Comparison of ENCODE assay signal across 19 mouse cellular contexts in the genomic region with DNA sequence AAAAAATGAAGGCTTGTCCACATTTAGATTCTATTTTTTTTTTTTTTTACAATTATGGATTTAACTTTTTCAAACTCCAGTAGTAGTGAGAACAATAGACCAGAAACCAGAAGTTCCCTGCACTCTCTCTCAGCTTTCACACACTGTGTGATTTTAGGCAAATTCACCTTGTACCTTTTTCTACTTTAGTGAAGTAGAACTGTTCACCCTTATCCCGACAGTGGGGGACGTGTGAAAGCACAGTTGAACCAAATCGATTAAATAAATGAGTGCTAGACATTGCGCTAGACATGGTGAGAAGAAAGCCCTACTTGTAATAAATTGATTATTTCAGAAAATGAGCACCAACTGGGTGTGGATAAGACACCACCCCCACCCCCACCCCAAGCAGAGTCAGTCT.
DNase-seq lines count a peak whose midpoint lies in the region; ATAC-seq lines count a peak whose summit lies in the region.
"Had no signal": no experiment of that assay in that cellular context is flagged by ENCODE, and none has a peak within 500 bp of the region (broad histone marks: within the 10 kb centered on the region; RNA-seq: fewer than 3 reads in every experiment).

No protein-coding gene starts in this region.

- peak; percentile 70 to 76 for DNase-seq in spleen, postnatal 36 days (ENCODE audit: low spot score in 2 of 2)
- no peak for DNase-seq in spleen, adult 18-20 months
- peak; percentile 67 for DNase-seq in A20 (ENCODE audit: low read depth, low spot score)
- DNase-seq in B cell, adult 2 months = peak; percentile 52 to 58
- no peak for DNase-seq in lung, postnatal 14 days
- DNase-seq in ovary, postnatal 14 days (ENCODE audit: low spot score) = no peak
- DNase-seq in cerebellum, postnatal 4 days (ENCODE audit: low spot score in 2 of 2) = no peak
- DNase-seq: adrenal gland, adult 2 months; adrenal gland, postnatal 14 days; adrenal gland, postnatal 36 days; cerebellum, adult 11-12 months; cerebellum, adult 2 months; cerebellum, adult 9-10 months; cerebellum, postnatal 10 days; cerebellum, postnatal 25 days; embryo, embryonic 11 days had no signal

- ATAC-seq in neutrophil, adult 5-6 weeks (ENCODE audit: extremely low read depth, insufficient number of reproducible peaks, low FRiP score, poor library complexity, severe bottlenecking) = peak; percentile 21; the same call in 1 of the 2 replicates
- ATAC-seq: forebrain, embryonic 14.5 days; forebrain, embryonic 16.5 days had no signal

Comparison
In these comparisons a context has a peak if more than half of its experiments do, and no peak if none do; other contexts are left out.
1. DNase-seq: peak in spleen, postnatal 36 days (2 of 2), A20 (single experiment) and B cell, adult 2 months (2 of 2); none in spleen, adult 18-20 months (0 of 2), lung, postnatal 14 days (single experiment), ovary, postnatal 14 days (single experiment) and cerebellum, postnatal 4 days (0 of 2).